Mouse (Mus musculus): Measurements from ENCODE around the gene Uqcc2. TPM values are rescaled to one million over a fixed set of nuclear protein-coding genes. Genes with fewer than 3 reads are reported as not detected.

Gene Uqcc2
- polyA plus RNA-seq (2012; rRNA removed): 156 and 165 TPM in 2 replicates

GRCm38 (mm10) chr17:27133551-27134141 lies at the start of gene Uqcc2:
Gene Uqcc2 (minus strand): TSS chr17:27133916.
- WGBS: under 1% methylated on average over 46 of the region's 46 CpGs
- peak; percentile 89 for DNase-seq (ENCODE audit: low read depth, low spot score)

DNA sequence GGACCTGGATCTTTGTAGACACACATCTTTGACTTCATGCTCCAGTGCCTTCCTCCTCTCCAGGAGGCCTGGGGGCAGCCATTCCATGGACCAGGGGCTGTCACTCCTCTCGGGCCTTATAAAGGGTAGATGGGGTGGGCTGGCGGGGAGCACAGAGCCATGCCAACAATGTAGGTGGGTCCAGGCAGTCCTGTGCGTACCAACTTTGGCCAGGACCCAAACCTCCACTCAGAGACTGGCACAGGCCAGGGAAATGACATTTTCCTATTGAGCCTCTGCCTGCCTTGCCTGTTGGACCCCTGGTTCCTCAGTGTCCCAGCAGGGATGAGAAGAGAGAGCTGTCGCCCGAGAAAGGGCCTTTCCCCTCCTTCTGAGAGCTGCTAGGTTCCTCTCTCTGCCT lies 48.7 kb upstream of the Uqcc2 start:
- WGBS: 79% methylated on average over 5 of the region's 5 CpGs
- no peak for DNase-seq (ENCODE audit: low read depth, low spot score)

DNA sequence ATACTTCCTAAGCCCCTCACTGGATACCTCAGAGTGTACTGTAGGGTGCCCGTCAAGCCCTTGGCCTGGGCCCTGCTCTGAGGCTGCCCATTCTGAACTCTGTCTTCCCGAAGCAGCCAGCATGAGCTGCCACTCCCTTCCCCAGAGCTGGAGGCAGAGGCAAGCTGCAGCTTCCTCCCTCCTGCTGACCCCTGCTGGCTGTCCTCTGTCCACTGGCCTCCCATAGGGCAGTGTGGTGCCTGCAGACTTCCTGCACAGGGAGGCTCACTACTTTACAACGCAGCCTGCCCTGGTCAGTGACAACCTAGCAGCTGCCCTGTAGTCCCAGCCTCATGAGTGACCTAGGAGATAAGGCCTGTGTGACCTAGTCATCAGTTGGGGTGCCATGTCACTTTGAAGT lies 48.0 kb upstream of the Uqcc2 start:
- WGBS: 38% methylated on average over 3 of the region's 3 CpGs
- no peak for DNase-seq (ENCODE audit: low read depth, low spot score)

- 66% methylated on average over 12 of the region's 12 CpGs for WGBS
These were observed 46.1 kb upstream of the Uqcc2 start for GRCm38 (mm10) chr17:27179681-27180280.

GRCm38 (mm10) chr17:27178427-27179177 lies 44.9 kb upstream of the Uqcc2 start:
- 85% methylated on average over 17 of the region's 17 CpGs for WGBS
- DNase-seq (ENCODE audit: low read depth, low spot score): no peak

More at GRCm38 (mm10) chr17:27179681-27180280, 46.1 kb upstream of the Uqcc2 start:
- no peak for DNase-seq (ENCODE audit: low read depth, low spot score)

DNA sequence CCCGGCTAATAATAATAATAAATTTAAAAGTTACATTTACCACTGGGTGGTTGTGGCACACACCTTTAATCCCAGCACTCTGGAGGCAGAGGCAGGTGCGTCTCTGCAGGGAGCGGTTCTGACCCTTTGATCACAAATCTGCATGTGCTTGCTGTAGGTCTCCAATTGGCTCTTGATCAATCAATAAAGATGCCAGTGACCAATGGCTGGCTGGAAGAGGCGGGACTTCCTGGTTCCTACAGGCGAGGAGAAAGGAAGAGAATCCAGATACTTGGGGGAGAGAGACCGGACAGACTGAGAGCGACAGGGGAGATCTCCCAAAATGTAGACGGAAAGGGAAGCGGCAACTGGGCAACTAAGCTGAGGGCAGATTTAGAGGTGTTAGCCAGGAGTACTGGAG lies 44.3 kb upstream of the Uqcc2 start:
- WGBS: 87% methylated on average over 9 of the region's 9 CpGs
- DNase-seq (ENCODE audit: low read depth, low spot score): no peak

- WGBS: 89% methylated on average over 4 of the region's 4 CpGs
- DNase-seq (ENCODE audit: low read depth, low spot score): no peak
These were observed 43.0 kb upstream of the Uqcc2 start for GRCm38 (mm10) chr17:27176754-27177153.

- 72% methylated on average over 3 of the region's 3 CpGs for WGBS
- no peak for DNase-seq (ENCODE audit: low read depth, low spot score)
These were observed 42.6 kb upstream of the Uqcc2 start for GRCm38 (mm10) chr17:27176287-27176686.

DNA sequence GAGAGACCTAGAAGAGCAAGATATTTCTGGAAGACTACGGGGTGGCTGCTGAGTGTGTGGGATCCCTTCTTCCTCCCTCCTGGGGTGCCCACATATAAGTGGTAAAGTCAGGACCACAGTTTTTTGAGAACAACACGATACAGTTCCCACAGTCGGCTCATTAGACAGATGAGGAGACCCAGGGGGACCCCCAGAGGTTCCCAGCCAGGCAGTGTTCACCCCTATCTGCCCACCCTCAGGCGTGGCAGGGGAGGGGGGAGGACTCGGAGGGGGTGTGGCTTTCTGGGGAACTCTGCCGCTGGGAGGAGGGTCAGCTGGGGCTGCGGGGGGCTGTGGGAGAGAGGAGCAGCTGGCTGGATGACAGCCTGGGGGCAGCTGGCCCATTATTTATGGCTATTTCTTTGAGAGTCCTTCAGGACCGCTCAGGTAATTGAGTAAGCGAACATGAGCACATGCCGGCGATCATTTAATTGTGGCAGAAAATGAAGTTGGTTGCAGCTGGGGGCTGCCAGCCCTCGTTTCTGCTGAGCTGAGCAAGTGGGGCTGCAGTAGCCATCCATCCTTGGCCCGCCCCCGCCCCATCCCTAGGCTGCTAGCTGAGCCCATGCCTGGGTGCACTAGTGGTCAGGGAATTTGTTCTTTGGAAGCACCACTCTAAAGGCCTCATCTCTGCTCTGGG lies 41.6 kb upstream of the Uqcc2 start:
- WGBS: 32% methylated on average over 14 of the region's 14 CpGs
- no peak for DNase-seq (ENCODE audit: low read depth, low spot score)

DNA sequence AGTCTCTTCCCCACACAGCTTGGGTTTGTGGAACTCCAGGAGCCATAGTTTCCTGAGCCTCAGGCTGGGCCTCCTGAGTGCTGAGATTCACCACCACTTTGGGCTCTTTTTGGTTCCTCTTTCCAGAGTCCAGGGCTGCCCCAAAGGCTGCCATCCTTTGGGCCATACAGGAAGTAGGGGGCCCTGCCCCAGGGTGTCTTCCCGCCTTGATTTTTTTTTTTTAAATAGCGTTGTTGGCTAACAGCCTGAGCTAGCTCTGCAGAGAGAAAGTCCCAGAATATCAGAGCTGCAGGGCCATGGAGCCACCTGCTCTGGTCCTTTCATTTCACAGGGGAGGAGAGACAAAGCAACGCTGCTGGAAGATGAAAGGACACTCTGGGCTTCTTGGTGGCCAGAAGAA lies 40.0 kb upstream of the Uqcc2 start:
- 53% methylated on average over 3 of the region's 3 CpGs for WGBS
- DNase-seq (ENCODE audit: low read depth, low spot score): no peak

GRCm38 (mm10) chr17:27172459-27172858 lies 38.7 kb upstream of the Uqcc2 start:
- no peak for DNase-seq (ENCODE audit: low read depth, low spot score)
- 57% methylated on average over 9 of the region's 9 CpGs for WGBS

- DNase-seq (ENCODE audit: low read depth, low spot score): no peak
- WGBS: 62% methylated on average over 5 of the region's 5 CpGs
These were observed 37.4 kb upstream of the Uqcc2 start for GRCm38 (mm10) chr17:27171121-27171520.

DNA sequence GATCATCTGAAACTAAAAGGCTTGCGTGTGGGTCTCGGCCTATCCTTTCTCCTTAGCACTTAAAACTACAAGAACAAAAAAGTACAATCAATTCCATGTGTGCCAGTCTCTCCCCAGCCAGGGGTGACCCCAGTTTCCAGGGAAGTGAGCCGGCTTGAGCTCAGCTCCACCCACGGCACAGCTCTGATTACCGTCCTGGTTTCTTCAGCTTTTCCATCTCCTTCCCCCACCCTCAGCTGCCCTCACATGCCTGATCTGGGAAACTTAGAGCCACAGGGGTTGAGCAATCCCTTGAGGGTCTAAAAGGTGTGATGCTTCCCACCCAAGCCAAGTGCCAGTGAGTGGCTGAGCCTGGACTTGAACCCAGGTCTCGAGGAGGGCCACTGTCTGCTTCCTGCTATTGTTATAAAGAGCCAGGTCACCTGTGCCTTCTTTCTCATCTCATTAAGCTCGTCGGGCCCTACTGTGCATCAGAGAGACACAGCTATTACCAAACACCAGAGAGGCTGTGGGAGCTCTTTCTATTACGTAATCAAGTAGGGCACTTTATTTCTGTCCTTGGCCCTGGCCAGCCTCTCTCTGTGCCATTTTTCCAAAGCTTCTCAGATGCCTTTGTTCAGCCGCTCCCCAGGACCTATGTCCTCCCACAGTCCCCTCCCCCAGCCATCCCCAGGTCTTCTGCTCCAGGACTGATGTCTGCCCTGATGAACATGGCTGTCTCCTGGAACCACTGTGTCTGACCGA lies 36.4 kb upstream of the Uqcc2 start:
- DNase-seq (ENCODE audit: low read depth, low spot score): no peak
- WGBS: 73% methylated on average over 11 of the region's 11 CpGs

- DNase-seq (ENCODE audit: low read depth, low spot score): no peak
- WGBS: 89% methylated on average over 4 of the region's 4 CpGs
These were observed 34.9 kb upstream of the Uqcc2 start for GRCm38 (mm10) chr17:27168569-27168968.

DNA sequence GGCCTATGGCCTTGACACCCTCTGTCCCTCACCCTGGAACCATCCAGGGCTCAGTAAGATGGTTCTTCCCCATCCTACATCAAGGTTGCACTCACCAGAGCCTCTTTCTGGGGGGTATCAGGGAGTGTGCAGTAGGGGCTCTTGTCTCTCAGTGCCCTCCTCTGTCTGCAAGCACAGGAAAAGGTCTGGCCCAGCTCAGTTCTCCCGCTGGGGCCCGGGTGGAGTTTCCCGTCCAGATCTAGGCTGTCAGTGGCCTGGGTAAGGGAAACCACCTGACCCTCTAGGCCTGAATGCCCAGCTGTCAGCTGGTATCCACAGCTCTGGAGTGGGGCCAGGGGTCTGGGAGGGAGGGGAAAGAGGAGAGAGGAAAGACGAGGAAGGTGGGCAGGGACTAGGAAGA lies 33.8 kb upstream of the Uqcc2 start, which contains the start of gene Ip6k3:
Ip6k3 (minus strand) TSS at position 251 of the 400 bp plus-strand sequence.
- DNase-seq (ENCODE audit: low read depth, low spot score): no peak
- 55% methylated on average over 4 of the region's 4 CpGs for WGBS

DNA sequence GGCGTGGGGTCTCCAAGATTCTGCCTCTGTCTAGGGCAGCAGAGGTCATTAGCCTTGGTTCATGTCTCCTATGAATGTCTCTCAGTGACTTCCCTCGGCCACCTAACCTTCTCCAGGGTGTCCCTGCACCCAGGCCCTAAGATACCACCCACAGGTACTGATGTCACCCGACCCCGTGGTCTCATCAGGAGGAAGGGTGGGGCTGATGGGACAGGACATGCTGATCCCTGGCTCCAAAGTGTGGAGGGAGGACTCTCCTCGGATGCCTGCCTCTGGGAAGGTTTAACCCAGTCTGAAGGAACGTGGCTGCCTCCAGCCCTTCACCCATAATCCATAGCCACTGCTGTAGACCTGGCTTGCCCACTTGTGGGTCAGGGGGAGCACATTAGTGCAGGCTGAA lies 33.2 kb upstream of the Uqcc2 start:
- 58% methylated on average over 6 of the region's 6 CpGs for WGBS
- DNase-seq (ENCODE audit: low read depth, low spot score): no peak

- DNase-seq (ENCODE audit: low read depth, low spot score): no peak
- WGBS: 20% methylated on average over 8 of the region's 8 CpGs
These were observed 31.5 kb upstream of the Uqcc2 start for GRCm38 (mm10) chr17:27165054-27165773.

DNA sequence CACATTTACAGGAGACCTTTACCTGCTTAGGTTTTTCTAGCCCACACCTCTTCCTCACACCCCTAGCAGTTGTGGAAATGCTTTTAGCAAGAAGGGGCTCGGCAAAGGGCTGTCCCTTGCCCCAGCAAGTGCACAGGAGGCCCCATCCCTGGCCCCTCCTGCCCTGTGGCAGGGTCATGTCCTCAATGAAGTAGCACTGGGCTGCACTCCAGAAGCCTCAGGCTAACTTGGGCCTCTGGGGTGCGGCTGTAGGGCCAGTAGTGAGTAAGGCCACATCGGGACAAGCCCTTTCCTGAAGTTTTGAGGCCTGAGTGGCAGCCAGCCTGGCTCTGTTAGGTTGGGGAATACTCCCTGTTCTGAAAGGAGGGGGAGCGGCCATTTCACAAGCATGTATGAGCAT lies 27.2 kb upstream of the Uqcc2 start:
- WGBS: 35% methylated on average over 4 of the region's 4 CpGs
- no peak for DNase-seq (ENCODE audit: low read depth, low spot score)

GRCm38 (mm10) chr17:27159169-27159568 lies 25.5 kb upstream of the Uqcc2 start:
- 78% methylated on average over 7 of the region's 7 CpGs for WGBS
- no peak for DNase-seq (ENCODE audit: low read depth, low spot score)
